Mouse (Mus musculus) kidney, postnatal 4 days (tissue): ENCODE results near the gene Sphkap.

ENCODE experiments used
- DNase-seq, 2 experiments: peaks; one replicate each; pipeline ENCODE4 v3.0.0; 2021; ENCODE audit warnings: mixed read lengths in 2 of 2

Gene Sphkap

DNA sequence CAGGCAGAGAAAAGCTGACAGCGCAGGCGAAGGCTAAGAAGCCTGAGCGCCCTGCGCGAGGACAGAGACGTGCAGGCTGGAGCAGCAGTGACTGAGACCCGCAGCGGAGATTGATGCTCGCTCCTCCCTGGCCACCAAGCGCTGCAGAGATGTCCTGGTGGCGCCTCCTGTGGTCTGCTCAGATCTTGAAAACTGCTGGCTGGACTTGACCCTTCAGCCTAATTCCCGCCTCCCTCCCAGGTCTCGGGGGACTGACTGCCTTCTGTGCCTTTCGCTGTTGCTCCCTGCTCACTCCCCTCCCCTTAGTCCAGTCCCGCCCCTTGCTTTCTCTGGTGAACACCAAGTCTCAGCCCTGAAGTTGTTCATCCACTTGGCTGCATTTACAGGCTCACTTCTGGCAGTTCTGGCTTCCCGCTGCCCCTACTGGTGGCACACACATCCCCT is at the start of gene Sphkap:
TSS of gene Sphkap (minus strand) at position 180 of the 444 bp plus-strand sequence.
- peak; percentile 55 to 69 for DNase-seq

DNA sequence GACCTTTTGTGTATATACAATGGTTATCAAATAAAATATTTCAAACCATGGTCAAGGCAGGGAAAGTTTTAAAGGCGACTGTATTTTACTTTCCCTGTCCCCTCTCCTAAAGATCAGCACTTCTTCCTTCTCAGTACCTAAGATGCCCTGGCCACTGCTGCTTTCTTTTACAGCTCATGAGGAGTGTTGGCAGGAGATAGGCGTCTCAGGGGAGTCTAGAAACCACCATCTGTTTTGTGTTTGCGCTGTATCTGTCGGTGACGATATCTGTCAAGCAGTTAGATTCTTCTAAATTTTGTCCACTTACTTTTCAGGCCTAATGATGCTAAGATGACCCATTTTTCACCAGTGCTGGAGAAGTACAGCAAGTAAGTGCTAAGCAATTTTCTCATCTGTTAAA is 43.3 kb upstream of the Sphkap start:
- no peak for DNase-seq

DNA sequence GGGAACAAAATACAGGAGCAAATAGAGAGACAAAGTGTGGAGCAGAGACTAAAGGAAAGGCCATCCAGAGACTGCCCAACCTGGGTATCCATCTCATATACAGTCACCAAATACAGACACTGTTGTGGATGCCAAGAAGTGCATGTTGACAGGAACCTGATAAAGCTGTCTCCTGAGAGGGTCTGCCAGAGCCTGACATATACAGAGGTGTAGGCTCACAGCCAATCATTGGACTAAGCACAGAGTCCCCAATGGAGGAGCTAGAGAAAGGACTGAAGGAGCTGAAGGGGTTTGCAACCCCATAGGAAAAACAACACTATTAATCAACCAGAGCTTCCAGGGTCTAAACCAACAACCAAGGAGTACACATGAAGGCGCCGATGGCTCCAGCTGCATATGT is 32.4 kb upstream of the Sphkap start:
- no peak for DNase-seq

DNA sequence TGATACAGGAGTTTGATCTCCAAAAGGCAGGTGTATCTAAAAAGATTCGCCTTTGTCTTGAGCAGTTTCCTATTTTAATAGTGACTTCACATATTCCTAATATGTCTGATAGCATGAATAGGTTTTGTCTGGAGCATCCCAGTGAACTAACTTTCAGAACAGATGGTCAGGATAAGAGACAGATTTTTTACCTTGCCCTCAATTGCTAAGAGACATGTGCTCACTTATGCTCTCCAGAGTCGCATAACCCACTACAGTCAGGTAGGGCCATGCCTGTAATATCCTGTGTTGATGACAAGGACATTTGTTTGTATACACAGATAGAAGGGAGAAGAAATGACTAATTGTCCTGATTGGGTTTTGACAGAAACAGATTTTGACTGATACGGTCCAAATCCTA is 25.9 kb upstream of the Sphkap start:
- no peak for DNase-seq

DNA sequence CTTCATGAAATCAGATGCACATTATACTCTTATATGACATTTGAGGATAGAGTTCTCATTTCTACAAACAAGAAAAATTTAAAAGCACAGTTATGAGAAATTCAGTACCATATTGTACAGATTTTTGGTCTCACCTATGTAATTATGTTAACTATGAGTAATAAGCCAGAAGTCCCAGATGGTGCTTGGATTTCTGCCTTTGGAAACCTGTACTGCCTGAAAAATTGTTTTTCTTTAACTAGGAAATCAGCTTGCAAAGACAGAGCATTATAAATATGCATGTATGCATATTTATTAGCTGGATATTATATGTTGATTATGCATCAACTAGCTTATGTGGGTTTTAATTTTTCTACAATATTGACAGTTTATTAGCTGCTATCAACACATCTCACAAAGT is 21.9 kb upstream of the Sphkap start:
- DNase-seq, result no peak

DNA sequence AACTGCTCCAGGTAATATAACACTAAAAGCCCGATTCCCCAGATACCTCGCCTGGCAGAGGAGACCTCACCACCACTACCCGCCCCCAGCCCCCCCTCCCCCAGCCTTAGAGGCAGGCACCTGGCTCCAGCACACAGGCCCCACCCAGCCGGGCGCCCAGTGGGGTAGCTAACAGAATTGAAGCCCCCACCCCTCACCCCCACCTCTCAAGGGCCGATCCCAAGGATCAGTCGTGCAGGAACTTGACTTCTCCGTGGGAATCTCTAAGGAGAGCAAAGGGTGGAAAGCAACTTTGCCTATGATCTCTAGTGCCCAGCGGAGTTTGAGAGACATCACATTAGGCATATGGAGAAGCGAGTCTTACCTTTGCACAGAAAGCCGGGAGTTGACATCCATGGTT is 384 bp downstream of the Sphkap start:
- DNase-seq, result no peak

DNA sequence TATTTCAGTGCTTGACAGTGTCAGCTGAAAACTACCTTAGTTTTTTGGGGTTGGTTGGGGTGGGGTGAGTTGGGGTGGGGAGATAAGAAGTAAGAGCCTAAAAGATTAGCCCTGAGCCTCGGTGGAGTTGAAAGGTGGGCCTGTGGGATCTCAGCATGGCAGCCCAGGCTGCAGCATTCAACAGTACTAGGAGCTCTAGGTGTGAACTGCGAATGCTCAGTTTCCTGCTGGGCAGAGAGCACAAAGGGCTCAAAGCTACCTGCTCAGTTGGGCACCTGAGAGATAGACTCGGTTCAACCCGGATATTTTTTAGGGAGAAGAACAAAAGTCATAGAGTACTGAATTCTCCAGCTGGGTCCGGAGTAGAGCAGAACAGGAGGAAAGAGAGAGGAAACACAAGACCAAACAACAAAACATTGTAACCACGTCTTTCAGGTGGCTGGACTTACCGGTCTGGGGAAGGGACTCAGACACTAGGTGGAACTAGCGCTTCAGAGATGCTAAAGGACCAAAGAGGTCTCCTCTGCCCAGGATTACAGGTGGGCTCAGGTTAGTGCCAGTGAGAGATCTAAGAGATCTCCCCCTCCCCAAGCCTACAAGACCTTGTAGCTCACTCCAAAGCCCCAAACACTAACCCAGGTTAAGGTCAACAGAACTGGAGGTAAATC is 984 bp downstream of the Sphkap start:
- no peak for DNase-seq

DNA sequence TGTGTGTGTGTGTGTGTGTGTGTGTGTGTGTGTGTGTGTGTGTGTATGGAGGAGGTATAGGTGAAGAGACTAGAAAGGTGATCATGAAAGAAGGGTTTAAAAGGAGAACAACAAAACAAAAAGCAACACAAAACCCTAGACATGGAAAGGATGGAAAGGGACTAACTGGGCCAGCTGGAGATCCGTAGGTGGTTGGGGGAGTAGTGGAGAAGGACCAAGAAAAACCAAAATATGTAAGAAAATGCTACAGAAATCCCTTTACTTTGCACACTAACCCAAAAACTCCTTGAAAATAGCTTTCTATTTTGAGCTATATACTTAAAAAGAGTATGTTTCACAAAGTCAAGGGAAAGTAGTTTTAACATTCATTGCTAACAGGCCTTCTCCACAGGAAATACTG is 6.9 kb downstream of the Sphkap start:
- no peak for DNase-seq

DNA sequence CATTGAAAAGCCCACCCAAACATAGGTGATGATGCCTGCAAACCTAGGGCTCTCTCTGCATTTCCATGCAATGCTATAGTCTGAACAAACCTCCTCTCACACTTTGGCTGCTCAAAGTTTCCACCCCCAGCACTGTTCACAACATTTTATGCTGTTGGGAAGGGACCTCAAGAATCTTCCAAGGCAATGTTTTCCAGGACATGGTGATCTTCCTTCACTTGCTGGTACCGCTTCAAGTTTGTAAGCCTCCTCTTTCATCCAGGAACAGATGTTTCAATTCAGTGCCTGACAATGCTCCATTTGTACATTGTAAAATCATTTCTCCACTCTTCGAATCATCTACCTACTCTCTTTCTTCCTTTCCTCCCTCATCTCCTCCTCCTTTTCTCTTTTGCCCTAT is 11.7 kb downstream of the Sphkap start:
- DNase-seq, result no peak

DNA sequence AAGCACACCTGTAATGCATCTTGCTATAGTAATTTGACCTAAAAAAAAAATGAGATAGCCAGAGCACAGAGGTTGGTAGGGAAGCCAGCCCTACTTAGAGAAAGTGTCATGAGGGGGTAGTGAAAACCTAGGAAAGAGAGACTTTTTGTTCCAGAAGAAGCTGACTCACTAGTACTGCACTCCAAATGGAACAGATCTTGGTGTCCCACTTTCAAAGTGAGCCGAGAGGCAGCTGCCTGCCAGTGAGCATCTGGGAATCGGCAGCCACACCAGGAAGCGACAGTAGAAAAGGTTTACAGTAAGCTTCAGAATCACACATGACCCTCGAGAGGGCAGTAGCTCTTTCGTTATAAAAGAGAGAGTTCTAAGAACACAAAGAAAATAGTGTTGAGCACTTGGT is 12.4 kb downstream of the Sphkap start:
- DNase-seq, result no peak

DNA sequence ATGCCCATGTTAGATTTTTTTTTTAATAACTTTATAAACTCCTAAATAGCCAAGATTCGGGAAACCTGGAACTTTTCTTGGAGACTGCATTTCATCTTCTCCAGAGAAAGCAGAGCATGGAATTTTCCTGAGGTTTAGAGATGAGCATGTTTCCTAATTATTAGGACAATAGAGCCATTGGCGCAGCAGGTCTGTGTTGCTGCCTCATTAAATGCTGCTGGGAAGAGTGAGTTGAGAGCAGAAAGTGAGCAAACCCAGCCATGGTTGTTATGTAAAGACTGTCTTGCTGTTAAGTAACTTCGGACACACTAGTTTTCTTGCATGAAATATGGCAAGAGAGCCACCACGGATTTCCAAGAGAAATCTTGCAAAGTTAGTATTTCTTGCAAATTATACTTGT is 18.6 kb downstream of the Sphkap start:
- DNase-seq, result no peak

DNA sequence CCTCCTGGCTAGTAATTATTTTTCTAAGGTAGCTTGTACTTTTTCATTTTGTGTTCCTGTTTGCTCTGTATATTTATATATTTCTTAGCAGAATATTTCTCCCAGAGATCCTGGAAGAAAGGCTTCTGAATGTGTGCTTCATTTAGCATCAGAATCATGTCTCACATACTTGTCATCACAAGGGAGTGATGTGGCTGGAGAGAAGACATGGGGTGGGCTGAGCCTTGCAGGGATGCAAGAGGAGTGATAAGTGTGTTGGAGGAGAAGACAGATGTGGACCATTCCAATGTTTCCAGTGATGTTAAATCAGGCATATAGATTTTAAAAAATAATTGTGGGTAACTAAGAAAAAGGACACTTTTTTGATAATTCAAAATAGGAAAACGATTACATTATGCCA is 30.6 kb downstream of the Sphkap start:
- DNase-seq, result no peak

DNA sequence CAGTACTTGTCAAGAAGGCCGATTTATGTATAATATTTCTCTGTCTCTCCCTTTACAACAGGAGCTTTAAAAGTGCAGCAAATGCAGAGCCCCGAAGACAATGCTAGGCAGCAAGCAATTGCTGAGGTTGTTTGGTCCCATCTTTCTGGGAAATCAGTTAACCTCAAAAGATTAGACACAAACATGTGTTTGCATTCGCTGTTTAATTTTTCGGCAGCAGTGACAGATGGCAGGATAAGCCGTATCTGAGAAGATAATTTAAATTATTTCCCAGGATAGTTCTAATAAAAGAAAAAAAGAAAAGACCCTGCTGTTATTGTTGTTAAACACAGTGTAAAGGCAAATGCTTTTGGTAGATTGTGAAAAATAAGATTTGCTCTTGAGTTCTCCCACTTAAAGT is 41.5 kb downstream of the Sphkap start:
- no peak for DNase-seq

DNA sequence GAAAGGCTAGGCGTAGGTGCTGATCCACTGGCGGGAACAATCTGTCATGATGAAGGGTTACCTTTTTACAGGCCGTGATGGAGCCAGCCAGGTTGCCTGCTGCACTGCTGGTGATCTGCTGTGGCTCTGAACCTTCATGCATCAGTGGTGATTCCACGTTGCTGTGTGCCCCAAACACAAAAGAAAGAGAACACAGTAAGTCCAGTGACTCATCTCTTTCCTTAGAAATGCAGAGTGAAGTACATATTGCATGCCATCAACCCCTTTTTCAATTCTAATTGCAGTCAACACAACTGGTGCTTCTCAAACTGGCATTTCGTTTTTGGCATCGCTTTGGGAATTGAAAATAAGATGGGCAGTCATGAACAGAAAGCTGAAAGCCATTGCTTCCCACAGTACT is 45.8 kb downstream of the Sphkap start:
- DNase-seq, result no peak

DNA sequence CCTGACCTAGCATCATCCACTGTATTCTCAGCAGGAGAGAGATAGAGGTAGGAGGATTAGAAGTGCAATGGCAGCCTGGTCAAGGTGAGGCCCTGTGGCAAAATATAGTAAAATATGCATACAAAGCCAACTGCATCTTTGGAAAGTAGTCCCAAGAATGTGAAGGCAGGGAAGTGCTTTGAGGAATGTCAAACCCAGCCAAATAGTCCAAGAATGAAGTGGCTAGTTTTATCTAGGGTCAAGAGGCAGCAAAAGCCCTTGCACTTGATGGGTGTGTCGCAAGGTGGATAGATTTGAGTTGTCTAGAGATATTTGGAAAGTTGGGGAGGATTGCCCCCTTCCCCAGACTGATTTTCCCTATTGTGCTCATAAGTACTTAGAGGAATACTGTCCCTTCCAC is 61.5 kb downstream of the Sphkap start:
- no peak for DNase-seq

DNA sequence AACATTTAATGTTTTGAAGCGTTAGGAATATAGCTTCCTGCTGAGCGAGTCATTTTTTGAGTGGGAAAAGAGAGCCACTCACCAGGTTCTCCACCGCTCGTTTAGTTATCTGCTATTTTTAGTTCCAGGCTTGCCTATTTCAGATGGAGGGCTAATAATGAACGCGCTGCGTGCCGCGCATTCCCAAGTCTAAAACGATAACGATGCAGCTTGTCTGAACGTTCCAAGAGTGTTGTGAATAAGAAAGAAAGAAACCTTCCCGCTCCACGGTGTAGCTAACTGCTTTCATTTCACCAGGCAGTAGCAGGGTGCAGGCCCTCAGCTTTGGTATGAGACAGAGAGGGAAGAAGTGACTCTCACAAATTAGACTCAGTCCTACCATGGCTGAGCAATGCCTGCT is 62.4 kb downstream of the Sphkap start:
- DNase-seq, result no peak

DNA sequence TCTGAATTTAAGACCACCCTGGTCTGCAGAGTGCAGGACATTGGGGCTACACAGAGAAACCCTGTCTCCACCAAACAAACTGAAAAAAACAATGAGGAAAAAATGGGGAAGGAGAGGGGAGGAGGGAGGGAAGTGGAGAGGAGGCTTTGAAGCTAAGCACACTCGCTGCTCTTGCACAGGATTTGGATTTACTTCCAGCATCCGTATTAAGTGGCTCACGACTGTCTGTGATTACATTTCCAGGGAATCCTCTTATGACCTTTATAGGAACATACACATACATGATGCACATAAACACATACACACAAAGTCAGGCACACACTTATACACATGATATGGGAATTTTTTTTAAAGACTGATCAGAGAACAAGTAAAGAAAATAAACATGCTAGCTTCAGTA is 62.9 kb downstream of the Sphkap start:
- DNase-seq, result no peak

DNA sequence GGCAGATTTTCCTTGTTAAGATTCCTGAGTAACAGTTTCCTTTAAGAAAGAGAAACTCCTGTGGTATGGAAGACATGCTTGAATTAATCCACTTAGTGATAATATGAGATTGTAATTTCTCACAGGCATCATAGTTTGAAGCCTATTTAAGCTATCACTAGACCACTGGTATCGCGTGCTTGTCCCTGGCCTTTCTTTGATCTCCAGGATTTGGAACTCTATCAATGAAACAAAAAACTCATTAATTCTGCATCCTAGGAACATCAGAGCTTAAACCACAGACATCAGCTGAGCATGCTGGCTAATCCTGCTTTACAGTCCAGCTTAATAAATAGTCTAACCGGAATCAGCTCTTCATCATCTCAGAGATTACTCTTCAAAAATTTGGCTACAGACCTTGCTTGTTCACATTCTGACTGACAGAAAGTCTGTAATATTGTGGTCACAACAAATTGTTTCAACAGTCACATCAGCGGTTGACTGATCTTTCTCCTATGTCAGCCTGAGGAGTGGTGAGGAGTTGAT is 65.2 kb downstream of the Sphkap start:
- no peak for DNase-seq

DNA sequence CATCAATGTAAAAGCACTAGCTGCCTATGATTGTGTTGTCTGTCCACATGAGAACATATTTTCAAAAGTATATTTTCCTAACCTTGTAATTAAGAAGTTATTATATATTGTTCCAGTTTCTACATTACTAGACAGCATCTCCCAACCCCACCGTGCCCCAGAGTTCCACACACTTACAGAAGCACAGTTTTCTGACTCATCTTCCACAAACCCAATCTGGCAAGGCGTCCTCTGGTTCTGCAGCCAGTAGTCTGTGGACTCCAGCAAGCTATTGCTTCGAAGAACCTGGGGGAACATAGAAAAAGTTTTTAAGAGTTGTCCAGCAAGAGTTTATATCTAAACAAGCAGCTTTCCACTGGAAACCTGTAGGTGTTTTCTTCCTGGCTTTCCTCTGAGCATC is 68.6 kb downstream of the Sphkap start:
- DNase-seq, result no peak

DNA sequence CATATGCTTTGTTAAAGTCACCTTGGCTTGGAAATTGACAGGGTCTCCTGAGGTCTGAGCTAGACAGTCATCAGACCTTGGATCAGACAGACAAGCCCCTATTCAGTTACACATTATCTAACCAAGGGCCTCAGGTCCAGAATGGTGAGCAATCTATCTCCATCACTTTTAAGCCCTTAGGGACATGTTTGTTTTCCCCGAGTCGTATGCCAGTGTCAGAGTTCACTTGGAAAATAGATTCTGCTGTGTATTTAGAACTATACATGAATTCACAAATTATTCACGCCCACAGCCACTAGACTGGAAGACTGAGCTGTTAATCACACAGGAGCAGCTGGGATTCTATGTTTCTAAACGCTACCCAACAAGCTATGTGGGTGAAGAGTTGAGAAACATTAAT is 91.1 kb downstream of the Sphkap start:
- DNase-seq, result no peak

DNA sequence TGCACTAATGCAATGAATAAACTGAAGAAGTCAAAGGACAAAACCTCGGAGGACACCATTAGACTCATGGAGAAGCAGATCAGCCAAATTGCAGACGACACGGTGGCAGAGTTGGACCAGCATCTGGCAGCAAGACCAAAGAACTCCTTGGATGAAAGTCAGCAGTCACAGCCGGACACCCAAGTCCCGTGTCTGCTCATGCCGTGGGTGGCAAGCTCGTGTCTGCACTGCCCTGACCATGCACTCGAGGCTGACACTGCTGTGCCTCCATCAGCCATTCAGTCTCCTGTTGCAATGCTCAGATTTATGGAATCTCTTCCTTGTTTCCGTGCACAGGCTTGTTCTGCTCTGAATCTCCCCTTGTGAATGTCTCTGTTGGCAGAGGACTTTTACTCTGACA is 92.9 kb downstream of the Sphkap start:
- DNase-seq, result no peak

DNA sequence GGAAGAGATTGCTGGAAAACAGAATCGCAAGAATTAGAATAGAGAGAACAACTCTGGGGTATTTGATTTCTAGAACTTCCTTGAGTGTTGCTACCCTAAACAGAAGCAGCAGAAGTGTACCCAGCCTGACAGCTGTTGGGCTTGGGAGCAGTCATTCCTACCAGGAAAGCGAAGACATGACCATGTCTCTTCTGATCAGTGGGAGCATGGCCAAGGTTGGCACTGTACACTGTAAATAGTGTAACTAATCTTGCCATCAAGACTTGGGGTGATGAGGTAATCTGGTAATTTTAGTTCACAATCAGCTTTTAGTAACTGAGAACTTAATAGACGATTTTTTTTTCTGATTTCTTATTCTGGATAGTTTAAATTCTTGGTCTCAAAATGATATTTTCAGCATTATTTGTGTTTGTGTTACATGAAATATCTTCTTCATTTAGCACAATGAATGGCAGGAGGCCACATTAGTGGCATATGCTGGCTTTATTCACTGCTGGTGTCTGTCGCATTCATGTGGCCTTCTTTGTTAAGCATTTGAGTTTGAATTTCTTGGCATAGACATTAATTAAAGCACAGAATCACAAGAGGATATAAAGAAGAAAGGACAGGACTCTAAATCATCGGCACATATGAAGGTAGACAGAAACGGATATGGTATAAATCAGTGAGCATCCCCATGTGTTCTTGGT is 96.2 kb downstream of the Sphkap start:
- no peak for DNase-seq

DNA sequence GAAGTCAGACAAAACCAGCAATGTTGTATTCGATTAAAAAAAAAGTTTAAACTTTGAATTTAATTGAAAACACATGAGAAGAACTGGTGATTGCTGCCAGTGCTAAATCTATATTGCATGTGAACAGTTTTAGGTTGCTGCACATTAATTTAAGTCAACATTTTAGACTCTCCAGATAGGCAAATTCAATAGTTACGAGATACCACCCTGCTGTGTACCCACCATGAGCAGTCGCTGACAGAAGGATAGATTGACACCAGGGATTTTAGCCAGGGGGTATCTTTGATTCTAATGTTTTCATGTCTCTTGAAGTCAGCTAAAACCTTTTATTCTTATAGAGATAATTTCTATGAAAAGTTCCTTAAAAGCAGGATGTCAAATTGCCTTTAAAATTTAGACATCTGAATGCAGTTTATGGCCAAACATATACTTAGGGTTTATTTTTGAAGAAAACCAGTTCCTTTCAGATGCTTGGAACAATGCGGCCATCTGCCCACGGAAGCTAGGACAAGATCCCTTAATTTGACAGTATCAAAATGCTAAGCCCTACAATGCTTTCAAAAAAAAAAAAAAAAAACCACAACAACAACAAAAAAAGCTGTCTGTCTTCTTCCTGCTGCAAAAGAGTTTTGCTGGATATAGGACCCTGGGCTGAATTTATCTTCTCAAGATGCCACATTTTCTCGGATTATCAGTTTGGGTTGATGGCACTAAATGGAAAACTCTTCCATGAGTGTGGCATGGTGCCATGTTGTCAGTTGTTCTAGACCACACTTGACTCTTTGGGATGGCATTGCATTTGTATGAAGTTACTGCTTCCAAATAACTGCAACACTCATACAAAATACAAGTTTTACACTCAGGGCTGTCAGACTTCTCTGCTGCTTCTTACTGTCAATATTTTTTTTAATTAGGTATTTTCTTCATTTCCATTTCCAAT is 110.6 kb downstream of the Sphkap start:
- DNase-seq, result no peak

DNA sequence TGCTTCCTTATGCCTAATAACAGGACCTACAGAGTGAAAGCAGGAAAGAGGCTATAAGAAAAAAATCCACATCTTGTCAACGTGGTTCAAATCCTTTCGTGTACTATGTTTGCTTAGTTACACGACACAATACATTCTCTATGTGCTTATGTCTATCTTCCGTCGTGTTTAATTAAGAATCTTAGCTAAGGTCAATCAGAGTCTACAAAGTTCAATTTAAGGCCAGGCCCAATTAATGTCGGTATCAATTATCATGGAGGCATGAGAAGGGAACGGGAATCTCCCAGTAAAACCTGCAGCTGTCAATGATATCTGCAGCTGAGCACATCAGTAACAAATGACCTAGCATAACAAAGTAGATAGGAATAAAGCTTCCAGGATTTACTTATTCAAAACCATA is 122.1 kb downstream of the Sphkap start:
- DNase-seq, result no peak
